ENCODE assay signal across 11 mouse cellular contexts in genomic region chr10:76882644-76883441, GRCm38 (mm10).
DNase-seq lines count a peak whose midpoint lies in the region; ATAC-seq and TF ChIP-seq lines count a peak whose summit lies in the region.
"Had no signal": no experiment of that assay in that cellular context is flagged by ENCODE, and none has a peak within 500 bp of the region (broad histone marks: within the 10 kb centered on the region; RNA-seq: fewer than 3 reads in every experiment).

No protein-coding gene starts in this region.

- H3K4me2 ChIP-seq in forebrain, embryonic 13.5 days = no peak overlapping the region
- no peak overlapping the region for H3K4me2 ChIP-seq in forebrain, embryonic 12.5 days
- no peak overlapping the region for H3K4me2 ChIP-seq in forebrain, embryonic 15.5 days (replicated peaks)
- no peak overlapping the region for H3K4me2 ChIP-seq in intestine, embryonic 15.5 days (replicated peaks)

- DNase-seq in brain, embryonic 14.5 days (ENCODE audit: low read depth) = peak; percentile 55
- no peak for DNase-seq in midbrain, embryonic 10.5 days (ENCODE audit: low spot score)
- no peak for DNase-seq in adrenal gland, postnatal 36 days
- DNase-seq in kidney, postnatal 25 days = no peak
- DNase-seq: adrenal gland, postnatal 10 days had no signal

- H3K9me3 ChIP-seq in forebrain, embryonic 13.5 days (replicated peaks) = no peaks in the 10 kb centered on the region
- H3K9me3 ChIP-seq in forebrain, embryonic 12.5 days = no peaks in the 10 kb centered on the region
- no peaks in the 10 kb centered on the region for H3K9me3 ChIP-seq in forebrain, embryonic 15.5 days
- H3K9me3 ChIP-seq in midbrain, embryonic 10.5 days (replicated peaks) = no peaks in the 10 kb centered on the region
- no peaks in the 10 kb centered on the region for H3K9me3 ChIP-seq in intestine, embryonic 15.5 days
- H3K9me3 ChIP-seq: G1E; megakaryocyte, embryonic 14.5 days had no signal

- no peak for TF ChIP-seq POLR2A in brain, embryonic 14.5 days (IDR thresholded peaks at IDR 0.05; ENCODE audit: borderline replicate concordance, extremely low read depth, insufficient read depth, insufficient read length, poor library complexity, severe bottlenecking)

- no peaks in the 10 kb centered on the region for H3K27me3 ChIP-seq in forebrain, embryonic 13.5 days
- no peaks in the 10 kb centered on the region for H3K27me3 ChIP-seq in forebrain, embryonic 12.5 days
- no peaks in the 10 kb centered on the region for H3K27me3 ChIP-seq in forebrain, embryonic 15.5 days
- no peaks in the 10 kb centered on the region for H3K27me3 ChIP-seq in midbrain, embryonic 10.5 days (ENCODE audit: low read depth, poor library complexity, severe bottlenecking)
- no peaks in the 10 kb centered on the region for H3K27me3 ChIP-seq in intestine, embryonic 15.5 days (replicated peaks)

- WGBS in forebrain, embryonic 13.5 days = 72% methylated on average over 17 of the region's 17 CpGs
- 83% methylated on average over 17 of the region's 17 CpGs for WGBS in forebrain, embryonic 12.5 days
- WGBS in forebrain, embryonic 15.5 days = 60% methylated on average over 17 of the region's 17 CpGs
- WGBS in midbrain, embryonic 10.5 days = 80% methylated on average over 17 of the region's 17 CpGs
- 74% methylated on average over 17 of the region's 17 CpGs for WGBS in intestine, embryonic 15.5 days

- H3K4me3 ChIP-seq in forebrain, embryonic 13.5 days = no peak overlapping the region
- no peak overlapping the region for H3K4me3 ChIP-seq in forebrain, embryonic 12.5 days (replicated peaks)
- H3K4me3 ChIP-seq in forebrain, embryonic 15.5 days = no peak overlapping the region
- no peak overlapping the region for H3K4me3 ChIP-seq in midbrain, embryonic 10.5 days
- H3K4me3 ChIP-seq in intestine, embryonic 15.5 days (replicated peaks) = no peak overlapping the region
- H3K4me3 ChIP-seq: megakaryocyte, embryonic 14.5 days had no signal

- 0 out of 2 replicates have a peak overlapping the region, but pooled peaks have one; percentile 25 for H3K27ac ChIP-seq in forebrain, embryonic 13.5 days
- no peak overlapping the region for H3K27ac ChIP-seq in forebrain, embryonic 12.5 days
- H3K27ac ChIP-seq in forebrain, embryonic 15.5 days (replicated peaks) = peak overlapping the region; percentile 57
- H3K27ac ChIP-seq in midbrain, embryonic 10.5 days (replicated peaks) = peak overlapping the region; percentile 61
- H3K27ac ChIP-seq in intestine, embryonic 15.5 days = no peak overlapping the region

- H3K9ac ChIP-seq in forebrain, embryonic 13.5 days = no peak overlapping the region; the same call in 1 of the 2 replicates
- H3K9ac ChIP-seq in forebrain, embryonic 12.5 days = no peak overlapping the region
- no peak overlapping the region for H3K9ac ChIP-seq in forebrain, embryonic 15.5 days (replicated peaks)
- H3K9ac ChIP-seq in intestine, embryonic 15.5 days = no peak overlapping the region

- no peaks in the 10 kb centered on the region for H3K36me3 ChIP-seq in forebrain, embryonic 13.5 days (ENCODE audit: poor library complexity, severe bottlenecking)
- H3K36me3 ChIP-seq in forebrain, embryonic 12.5 days (replicated peaks) = no peaks in the 10 kb centered on the region
- no peaks in the 10 kb centered on the region for H3K36me3 ChIP-seq in forebrain, embryonic 15.5 days
- no peaks in the 10 kb centered on the region for H3K36me3 ChIP-seq in midbrain, embryonic 10.5 days
- no peaks in the 10 kb centered on the region for H3K36me3 ChIP-seq in intestine, embryonic 15.5 days
- H3K36me3 ChIP-seq: G1E had no signal

- TF ChIP-seq CTCF in brain, embryonic 14.5 days (IDR thresholded peaks at IDR 0.05; ENCODE audit: borderline replicate concordance, extremely low read depth, insufficient read depth, insufficient read length) = no peak

- H3K4me1 ChIP-seq in forebrain, embryonic 13.5 days = peaks cover 17% of the 10 kb centered on the region
- H3K4me1 ChIP-seq in forebrain, embryonic 12.5 days = peaks cover 17% of the 10 kb centered on the region
- peaks cover 24% of the 10 kb centered on the region for H3K4me1 ChIP-seq in forebrain, embryonic 15.5 days
- H3K4me1 ChIP-seq in midbrain, embryonic 10.5 days = peaks cover 19% of the 10 kb centered on the region
- H3K4me1 ChIP-seq in intestine, embryonic 15.5 days (replicated peaks) = no peaks in the 10 kb centered on the region

- no peak for ATAC-seq in forebrain, embryonic 13.5 days
- no peak for ATAC-seq in forebrain, embryonic 12.5 days (ENCODE audit: low FRiP score)
- ATAC-seq in forebrain, embryonic 15.5 days (replicated peaks) = 0 out of 2 replicates have a peak, but pooled peaks have one; percentile 53
- ATAC-seq in intestine, embryonic 15.5 days = no peak

Comparison
In these comparisons a context has a peak if more than half of its experiments do, and no peak if none do; other contexts are left out.
1. H3K27ac ChIP-seq: peak in forebrain, embryonic 13.5 days (single experiment), forebrain, embryonic 15.5 days (single experiment) and midbrain, embryonic 10.5 days (single experiment); none in forebrain, embryonic 12.5 days (single experiment) and intestine, embryonic 15.5 days (single experiment).